Mouse (Mus musculus): ENCODE results near the gene Nfkb2. TPM values are rescaled to one million over a fixed set of nuclear protein-coding genes. Genes with fewer than 3 reads are reported as not detected.
A peak's percentile ranks its signal among the peaks of the same experiment; 100 is the strongest.

The Nfkb2 gene
- polyA plus RNA-seq, 1 experiment from 2014 or later = 1.4 TPM

- Histone ChIP-seq H3K4me3 (ENCODE audit: low read depth, low read length) (no peak overlapping the region), H3K9me3 (ENCODE audit: control insufficient read depth, low read length) (no peaks in the 10 kb centered on the region), H3K9ac (replicated peaks; ENCODE audit: low read depth, low read length) (no peak overlapping the region), H3K36me3 (ENCODE audit: control insufficient read depth, insufficient read depth, low read length) (no peaks in the 10 kb centered on the region), H3K4me1 (ENCODE audit: control insufficient read depth, insufficient read depth, low read length) (peaks cover 17% of the 10 kb centered on the region), H3K27ac (ENCODE audit: low read depth, low read length) (no peak overlapping the region), H3K27me3 (ENCODE audit: control insufficient read depth, insufficient read depth, low read length) (peaks cover 8% of the 10 kb centered on the region), H3K4me2 (ENCODE audit: low read depth, low read length) (no peak overlapping the region)
- no peak for ATAC-seq (ENCODE audit: low read depth)
- 92% methylated on average over 9 of the region's 9 CpGs for WGBS
Measured at GRCm38 (mm10) chr19:46306751-46307289, 2.7 kb downstream of the Nfkb2 start.

GRCm38 (mm10) chr19:46307781-46308180 lies 3.7 kb downstream of the Nfkb2 start:
- Histone ChIP-seq H3K27me3 (ENCODE audit: control insufficient read depth, insufficient read depth, low read length) (peaks cover 8% of the 10 kb centered on the region), H3K36me3 (ENCODE audit: control insufficient read depth, insufficient read depth, low read length) (peaks cover 5% of the 10 kb centered on the region), H3K4me2 (ENCODE audit: low read depth, low read length) (no peak overlapping the region), H3K4me1 (ENCODE audit: control insufficient read depth, insufficient read depth, low read length) (peaks cover 17% of the 10 kb centered on the region), H3K9me3 (ENCODE audit: control insufficient read depth, low read length) (no peaks in the 10 kb centered on the region), H3K27ac (ENCODE audit: low read depth, low read length) (no peak overlapping the region), H3K4me3 (ENCODE audit: low read depth, low read length) (no peak overlapping the region), H3K9ac (replicated peaks; ENCODE audit: low read depth, low read length) (no peak overlapping the region)
- WGBS = 74% methylated on average over 16 of the region's 16 CpGs
- no peak for ATAC-seq (ENCODE audit: low read depth)

DNA sequence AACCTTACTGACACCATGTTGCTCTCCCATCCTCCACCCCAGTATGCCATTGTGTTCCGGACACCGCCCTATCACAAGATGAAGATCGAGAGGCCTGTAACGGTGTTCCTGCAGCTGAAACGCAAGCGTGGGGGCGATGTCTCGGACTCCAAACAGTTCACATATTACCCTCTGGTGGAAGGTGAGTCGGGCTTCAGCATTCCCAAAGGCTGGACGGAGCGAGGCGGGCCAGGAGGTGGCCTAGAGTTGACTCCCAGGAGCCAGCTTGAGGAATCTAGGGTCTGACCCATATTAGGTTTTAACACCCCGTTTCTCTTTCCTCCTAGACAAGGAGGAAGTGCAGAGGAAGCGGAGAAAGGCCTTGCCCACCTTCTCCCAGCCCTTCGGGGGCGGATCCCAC lies 4.2 kb downstream of the Nfkb2 start:
- peak overlapping the region; percentile 80; the same call in 1 of the 2 replicates for H3K4me2 ChIP-seq (ENCODE audit: low read depth, low read length)
- no peaks in the 10 kb centered on the region for H3K9me3 ChIP-seq (ENCODE audit: control insufficient read depth, low read length)
- peak overlapping the region; percentile 33; the same call in 1 of the 2 replicates for H3K4me3 ChIP-seq (ENCODE audit: low read depth, low read length)
- H3K27ac ChIP-seq (ENCODE audit: low read depth, low read length) = no peak overlapping the region
- 60% methylated on average over 16 of the region's 16 CpGs for WGBS
- H3K36me3 ChIP-seq (ENCODE audit: control insufficient read depth, insufficient read depth, low read length) = peaks cover 10% of the 10 kb centered on the region
- no peak for ATAC-seq (ENCODE audit: low read depth)
- peaks cover 8% of the 10 kb centered on the region for H3K27me3 ChIP-seq (ENCODE audit: control insufficient read depth, insufficient read depth, low read length)
- no peak overlapping the region; the same call in 1 of the 2 replicates for H3K9ac ChIP-seq (replicated peaks; ENCODE audit: low read depth, low read length)
- H3K4me1 ChIP-seq (ENCODE audit: control insufficient read depth, insufficient read depth, low read length) = peaks cover 17% of the 10 kb centered on the region

DNA sequence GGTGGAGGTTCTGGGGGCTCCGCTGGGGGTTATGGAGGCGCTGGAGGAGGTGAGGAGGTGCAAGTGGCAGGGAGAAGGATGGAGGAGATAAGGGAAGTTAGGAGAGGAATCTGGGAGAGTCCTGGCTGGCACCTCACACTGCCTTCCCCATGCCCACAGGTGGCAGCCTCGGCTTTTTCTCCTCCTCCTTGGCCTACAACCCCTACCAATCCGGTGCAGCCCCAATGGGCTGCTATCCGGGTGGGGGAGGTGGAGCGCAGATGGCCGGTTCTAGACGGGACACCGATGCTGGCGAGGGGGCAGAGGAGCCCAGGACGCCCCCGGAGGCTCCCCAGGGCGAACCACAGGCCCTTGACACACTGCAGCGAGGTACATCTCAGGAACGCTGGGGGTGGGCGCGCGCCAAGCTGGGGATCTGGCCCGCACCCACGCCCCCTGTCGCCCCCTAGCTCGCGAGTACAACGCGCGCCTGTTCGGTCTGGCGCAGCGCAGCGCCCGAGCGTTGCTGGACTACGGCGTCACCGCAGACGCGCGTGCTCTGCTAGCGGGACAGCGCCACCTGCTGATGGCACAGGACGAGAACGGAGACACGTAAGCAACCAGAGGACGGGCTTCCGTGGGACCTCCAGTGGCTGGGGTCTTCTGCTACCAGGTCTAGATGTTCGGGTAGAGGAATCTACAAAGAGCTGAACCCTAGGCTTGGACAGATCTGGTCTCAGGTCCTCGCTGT lies 4.8 kb downstream of the Nfkb2 start:
- WGBS = 1% methylated on average over 46 of the region's 47 CpGs
- H3K36me3 ChIP-seq (ENCODE audit: control insufficient read depth, insufficient read depth, low read length) = peaks cover 12% of the 10 kb centered on the region

DNA sequence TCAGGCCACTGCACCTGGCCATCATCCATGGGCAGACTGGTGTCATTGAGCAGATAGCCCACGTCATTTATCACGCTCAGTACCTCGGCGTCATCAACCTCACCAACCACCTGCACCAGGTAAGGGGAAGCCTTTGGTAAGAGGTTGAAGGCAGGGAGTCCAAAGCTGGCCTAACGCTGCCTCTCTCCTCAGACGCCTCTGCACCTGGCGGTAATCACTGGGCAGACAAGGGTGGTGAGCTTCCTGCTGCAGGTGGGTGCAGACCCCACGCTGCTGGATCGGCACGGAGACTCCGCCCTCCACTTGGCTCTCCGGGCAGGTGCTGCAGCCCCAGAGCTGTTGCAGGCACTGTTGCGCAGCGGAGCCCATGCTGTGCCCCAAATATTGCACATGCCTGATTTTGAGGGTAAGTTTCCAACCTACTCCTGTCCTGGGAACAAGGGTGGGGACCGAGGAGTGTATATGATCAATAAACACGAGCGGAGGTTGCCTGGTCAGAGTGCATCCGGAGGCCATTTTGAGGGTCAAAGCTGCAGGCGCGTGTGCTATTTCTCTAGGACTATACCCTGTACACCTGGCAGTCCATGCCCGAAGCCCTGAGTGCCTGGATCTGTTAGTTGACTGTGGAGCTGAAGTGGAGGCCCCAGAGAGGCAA lies 5.7 kb downstream of the Nfkb2 start:
- Histone ChIP-seq H3K9me3 (ENCODE audit: control insufficient read depth, low read length) (no peaks in the 10 kb centered on the region), H3K9ac (replicated peaks; ENCODE audit: low read depth, low read length) (no peak overlapping the region), H3K36me3 (ENCODE audit: control insufficient read depth, insufficient read depth, low read length) (peaks cover 12% of the 10 kb centered on the region), H3K27me3 (ENCODE audit: control insufficient read depth, insufficient read depth, low read length) (peaks cover 19% of the 10 kb centered on the region), H3K27ac (ENCODE audit: low read depth, low read length) (no peak overlapping the region), H3K4me1 (ENCODE audit: control insufficient read depth, insufficient read depth, low read length) (peaks cover 11% of the 10 kb centered on the region), H3K4me2 (ENCODE audit: low read depth, low read length) (no peak overlapping the region), H3K4me3 (ENCODE audit: low read depth, low read length) (no peak overlapping the region)
- WGBS = 84% methylated on average over 21 of the region's 21 CpGs
- no peak for ATAC-seq (ENCODE audit: low read depth)

More for the DNA sequence above, 4.8 kb downstream of the Nfkb2 start:
- peak; percentile 76 for ATAC-seq (ENCODE audit: low read depth)
- H3K4me2 ChIP-seq (ENCODE audit: low read depth, low read length) = peak overlapping the region; percentile 80
- peaks cover 17% of the 10 kb centered on the region for H3K4me1 ChIP-seq (ENCODE audit: control insufficient read depth, insufficient read depth, low read length)
- H3K4me3 ChIP-seq (ENCODE audit: low read depth, low read length) = peak overlapping the region; percentile 33
- H3K9ac ChIP-seq (replicated peaks; ENCODE audit: low read depth, low read length) = peak overlapping the region; percentile 50; the same call in 1 of the 2 replicates
- H3K9me3 ChIP-seq (ENCODE audit: control insufficient read depth, low read length) = no peaks in the 10 kb centered on the region
- peaks cover 10% of the 10 kb centered on the region for H3K27me3 ChIP-seq (ENCODE audit: control insufficient read depth, insufficient read depth, low read length)
- no peak overlapping the region for H3K27ac ChIP-seq (ENCODE audit: low read depth, low read length)

- ATAC-seq (ENCODE audit: low read depth) = no peak
- 90% methylated on average over 12 of the region's 12 CpGs for WGBS
- Histone ChIP-seq H3K36me3 (ENCODE audit: control insufficient read depth, insufficient read depth, low read length) (peaks cover 12% of the 10 kb centered on the region), H3K9ac (replicated peaks; ENCODE audit: low read depth, low read length) (no peak overlapping the region), H3K27me3 (ENCODE audit: control insufficient read depth, insufficient read depth, low read length) (peaks cover 21% of the 10 kb centered on the region), H3K4me2 (ENCODE audit: low read depth, low read length) (no peak overlapping the region), H3K4me1 (ENCODE audit: control insufficient read depth, insufficient read depth, low read length) (peaks cover 5% of the 10 kb centered on the region; the same call in 1 of the 2 replicates), H3K9me3 (ENCODE audit: control insufficient read depth, low read length) (no peaks in the 10 kb centered on the region), H3K4me3 (ENCODE audit: low read depth, low read length) (no peak overlapping the region), H3K27ac (ENCODE audit: low read depth, low read length) (no peak overlapping the region)
Measured at GRCm38 (mm10) chr19:46310312-46310865, 6.3 kb downstream of the Nfkb2 start.

GRCm38 (mm10) chr19:46311341-46311740 lies 7.2 kb downstream of the Nfkb2 start:
- peaks cover 12% of the 10 kb centered on the region for H3K36me3 ChIP-seq (ENCODE audit: control insufficient read depth, insufficient read depth, low read length)
- no peak overlapping the region for H3K4me3 ChIP-seq (ENCODE audit: low read depth, low read length)
- H3K27me3 ChIP-seq (ENCODE audit: control insufficient read depth, insufficient read depth, low read length) = peaks cover 29% of the 10 kb centered on the region
- 91% methylated on average over 9 of the region's 9 CpGs for WGBS
- no peaks in the 10 kb centered on the region for H3K9me3 ChIP-seq (ENCODE audit: control insufficient read depth, low read length)
- H3K4me2 ChIP-seq (ENCODE audit: low read depth, low read length) = no peak overlapping the region
- H3K27ac ChIP-seq (ENCODE audit: low read depth, low read length) = no peak overlapping the region
- ATAC-seq (ENCODE audit: low read depth) = no peak
- peaks cover 8% of the 10 kb centered on the region; the same call in 1 of the 2 replicates for H3K4me1 ChIP-seq (ENCODE audit: control insufficient read depth, insufficient read depth, low read length)
- no peak overlapping the region for H3K9ac ChIP-seq (replicated peaks; ENCODE audit: low read depth, low read length)

DNA sequence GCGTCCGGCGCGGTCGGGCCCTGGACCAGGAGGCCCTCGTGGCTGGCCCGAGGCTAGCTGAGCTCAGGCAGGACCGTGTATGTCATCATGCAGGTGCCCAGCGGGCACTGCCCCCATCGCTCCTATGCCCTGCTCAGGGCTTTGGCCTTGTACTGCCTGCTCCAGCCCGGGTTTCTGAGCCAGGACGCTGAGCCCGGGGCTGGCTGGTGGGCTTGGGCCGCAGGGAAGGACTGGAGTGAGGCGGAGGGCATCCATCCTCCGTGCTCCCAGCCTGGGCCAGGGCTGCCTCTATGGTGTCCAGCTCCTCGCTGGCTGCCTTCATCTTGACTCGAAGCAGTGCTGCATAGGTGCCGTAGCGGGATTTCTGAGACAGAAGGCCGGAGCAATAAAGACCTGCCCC lies 8.4 kb downstream of the Nfkb2 start:
- peaks cover 19% of the 10 kb centered on the region; the same call in 1 of the 2 replicates for H3K4me1 ChIP-seq (ENCODE audit: control insufficient read depth, insufficient read depth, low read length)
- 88% methylated on average over 21 of the region's 21 CpGs for WGBS
- no peak overlapping the region for H3K4me2 ChIP-seq (ENCODE audit: low read depth, low read length)
- no peak overlapping the region for H3K4me3 ChIP-seq (ENCODE audit: low read depth, low read length)
- no peak overlapping the region for H3K9ac ChIP-seq (replicated peaks; ENCODE audit: low read depth, low read length)
- H3K36me3 ChIP-seq (ENCODE audit: control insufficient read depth, insufficient read depth, low read length) = peaks cover 12% of the 10 kb centered on the region
- H3K27ac ChIP-seq (ENCODE audit: low read depth, low read length) = no peak overlapping the region
- H3K9me3 ChIP-seq (ENCODE audit: control insufficient read depth, low read length) = no peaks in the 10 kb centered on the region
- peaks cover 41% of the 10 kb centered on the region for H3K27me3 ChIP-seq (ENCODE audit: control insufficient read depth, insufficient read depth, low read length)
- no peak for ATAC-seq (ENCODE audit: low read depth)

Measured in neural tube, embryonic 14.5 days (tissue).